Mouse (Mus musculus): ENCODE results near the gene Hist1h2an.
"Not testable (repeated sequence)": the region's sequence is repeated elsewhere in the genome, so short reads cannot be mapped to it uniquely, and the experiment has no call there.

- not testable (repeated sequence) for TF ChIP-seq CTCF (IDR thresholded peaks at IDR 0.05; ENCODE audit: low read depth); EP300 (optimal IDR thresholded peaks at IDR 0.05)
Observed at GRCm38 (mm10) chr13:21812092-21812491, 25.1 kb upstream of the Hist1h2an start.
